Mouse (Mus musculus) neural tube, embryonic 11.5 days (tissue): ENCODE measurements at regions not wholly inside any gene's neighbourhood (a gene's known extent, or its start where the extent isn't known, plus 50 kb on each side); places are given as distances from the start of the nearest gene placed in this dataset.

Source experiments
- ATAC-seq: fragments of 200-750 bp; cut with Nextera tagmentation; 2 replicates; pipeline ENCODE4 v1.8.0; 2017; ENCODE audit warnings: moderate number of reproducible peaks, mild to moderate bottlenecking, moderate TSS enrichment, moderate library complexity; ENCODE audit not compliant: insufficient read depth, low FRiP score, low TSS enrichment
- DNase-seq: peaks from one replicate; pipeline ENCODE4 v3.0.0-alpha.2; 2015; ENCODE audit warnings: low spot score
- H3K27ac ChIP-seq: fragments of 300-500 bp; sonication (generic); 2 replicates; pipeline ENCODE4 v1.5.1; 2014; ENCODE audit warnings: low read depth, mild to moderate bottlenecking, low read length
- H3K27me3 ChIP-seq: fragments of 300-500 bp; sonication (generic); 2 replicates; pipeline ENCODE4 v1.6.1; 2014; ENCODE audit warnings: mild to moderate bottlenecking, low read length, mixed read lengths; ENCODE audit not compliant: control insufficient read depth, insufficient read depth
- H3K36me3 ChIP-seq: fragments of 300-500 bp; sonication (generic); 2 replicates; pipeline ENCODE4 v1.6.1; 2014; ENCODE audit warnings: mild to moderate bottlenecking, low read length, moderate library complexity, mixed read lengths; ENCODE audit not compliant: control insufficient read depth, insufficient read depth
- H3K4me1 ChIP-seq: fragments of 300-500 bp; sonication (generic); 2 replicates; pipeline ENCODE4 v1.6.1; 2014; ENCODE audit warnings: low read length, mixed read lengths; ENCODE audit not compliant: control insufficient read depth, insufficient read depth
- H3K4me2 ChIP-seq: fragments of 300-500 bp; sonication (generic); 2 replicates; pipeline ENCODE4 v1.6.1; 2014; ENCODE audit warnings: low read depth, mild to moderate bottlenecking, moderate library complexity
- H3K4me3 ChIP-seq: fragments of 300-500 bp; sonication (generic); 2 replicates; pipeline ENCODE4 v1.5.1; 2014; ENCODE audit warnings: low read depth, low read length
- H3K9ac ChIP-seq: fragments of 300-500 bp; sonication (generic); 2 replicates; pipeline ENCODE4 v1.6.1; 2014; ENCODE audit warnings: mild to moderate bottlenecking, low read length
- H3K9me3 ChIP-seq: fragments of 300-500 bp; sonication (generic); 2 replicates; pipeline ENCODE4 v1.6.1; 2016; ENCODE audit warnings: low read length; ENCODE audit not compliant: control insufficient read depth
- WGBS: fragments of 180-500 bp; shearing (Covaris S2); extraction: QIAGEN DNeasy Blood & Tissue Kit; methylation state at CpG from one replicate; pipeline ENCODE4 v1.1.7; 2014; 5-methylcytosine and 5-hydroxymethylcytosine counted together

DNA sequence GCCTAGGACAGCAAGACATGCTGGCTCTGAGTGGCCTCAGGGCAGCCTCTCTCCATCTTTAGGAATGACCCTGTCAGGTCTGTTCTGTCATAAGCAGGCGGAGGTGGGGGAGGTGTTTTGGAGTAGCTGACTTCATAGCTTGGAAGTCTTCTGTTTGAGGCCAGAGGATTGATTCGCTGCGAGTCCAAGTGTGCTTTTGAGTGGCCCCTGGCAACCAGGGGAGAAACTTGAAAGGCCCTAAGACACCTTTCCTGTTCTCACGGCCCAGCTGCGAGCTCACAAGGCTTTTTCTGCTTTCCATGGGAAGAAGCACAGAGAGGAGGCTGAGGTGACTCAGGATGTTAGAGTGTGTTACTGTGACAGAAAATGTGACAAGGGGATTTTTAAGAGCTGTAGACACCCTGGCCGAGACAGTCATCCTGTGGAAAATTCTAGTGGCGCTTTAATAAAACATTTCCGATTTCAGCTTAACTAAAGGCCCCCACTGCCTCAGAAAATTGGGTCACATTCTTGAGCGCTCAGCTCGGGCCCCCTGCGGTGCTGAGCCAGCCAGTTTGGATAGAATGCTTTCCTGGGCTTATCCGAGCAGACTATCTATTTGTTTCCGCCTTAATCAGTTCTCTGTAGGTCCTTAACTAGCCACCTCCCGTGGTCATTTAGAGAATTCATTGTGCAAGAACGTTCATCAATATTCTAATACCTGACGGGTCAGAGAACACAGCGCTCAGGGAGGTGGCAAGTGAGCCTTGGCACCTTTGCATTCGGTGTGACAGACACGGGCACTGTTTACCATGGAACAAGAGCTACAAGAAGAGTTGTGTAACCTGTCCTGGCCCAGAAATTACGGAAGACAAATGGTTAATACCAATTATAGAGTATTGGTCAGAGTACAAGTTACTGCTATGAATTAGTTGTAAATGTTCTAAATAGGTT is 412.4 kb upstream of the Trpc7 start:
- no peaks in the 10 kb centered on the region for H3K4me1 ChIP-seq
- ATAC-seq (no peak), DNase-seq (no peak)
- H3K4me3 ChIP-seq = no peak overlapping the region
- H3K9ac ChIP-seq = no peak overlapping the region
- H3K36me3 ChIP-seq = no peaks in the 10 kb centered on the region
- H3K27ac ChIP-seq = no peak overlapping the region
- H3K4me2 ChIP-seq = no peak overlapping the region
- no peaks in the 10 kb centered on the region for H3K9me3 ChIP-seq
- H3K27me3 ChIP-seq = no peaks in the 10 kb centered on the region
- WGBS = 40% methylated on average over 20 of the region's 20 CpGs

GRCm38 (mm10) chr13:57305586-57305985 is 409.8 kb upstream of the Trpc7 start:
- H3K4me1 ChIP-seq = no peaks in the 10 kb centered on the region
- no peaks in the 10 kb centered on the region for H3K27me3 ChIP-seq
- H3K27ac ChIP-seq = no peak overlapping the region
- no peak overlapping the region for H3K9ac ChIP-seq
- H3K36me3 ChIP-seq = no peaks in the 10 kb centered on the region
- H3K9me3 ChIP-seq = no peaks in the 10 kb centered on the region
- 89% methylated on average over 7 of the region's 7 CpGs for WGBS
- DNase-seq = no peak
- no peak overlapping the region for H3K4me2 ChIP-seq
- ATAC-seq = no peak
- no peak overlapping the region for H3K4me3 ChIP-seq

- Histone ChIP-seq H3K4me3 (no peak overlapping the region), H3K4me1 (no peaks in the 10 kb centered on the region), H3K36me3 (no peaks in the 10 kb centered on the region), H3K4me2 (no peak overlapping the region), H3K27me3 (no peaks in the 10 kb centered on the region), H3K27ac (no peak overlapping the region), H3K9ac (no peak overlapping the region), H3K9me3 (no peaks in the 10 kb centered on the region)
- DNase-seq = no peak
- no peak for ATAC-seq
- 86% methylated on average over 2 of the region's 2 CpGs for WGBS
Observed at GRCm38 (mm10) chr13:57303805-57304204, 408.0 kb upstream of the Trpc7 start.

DNA sequence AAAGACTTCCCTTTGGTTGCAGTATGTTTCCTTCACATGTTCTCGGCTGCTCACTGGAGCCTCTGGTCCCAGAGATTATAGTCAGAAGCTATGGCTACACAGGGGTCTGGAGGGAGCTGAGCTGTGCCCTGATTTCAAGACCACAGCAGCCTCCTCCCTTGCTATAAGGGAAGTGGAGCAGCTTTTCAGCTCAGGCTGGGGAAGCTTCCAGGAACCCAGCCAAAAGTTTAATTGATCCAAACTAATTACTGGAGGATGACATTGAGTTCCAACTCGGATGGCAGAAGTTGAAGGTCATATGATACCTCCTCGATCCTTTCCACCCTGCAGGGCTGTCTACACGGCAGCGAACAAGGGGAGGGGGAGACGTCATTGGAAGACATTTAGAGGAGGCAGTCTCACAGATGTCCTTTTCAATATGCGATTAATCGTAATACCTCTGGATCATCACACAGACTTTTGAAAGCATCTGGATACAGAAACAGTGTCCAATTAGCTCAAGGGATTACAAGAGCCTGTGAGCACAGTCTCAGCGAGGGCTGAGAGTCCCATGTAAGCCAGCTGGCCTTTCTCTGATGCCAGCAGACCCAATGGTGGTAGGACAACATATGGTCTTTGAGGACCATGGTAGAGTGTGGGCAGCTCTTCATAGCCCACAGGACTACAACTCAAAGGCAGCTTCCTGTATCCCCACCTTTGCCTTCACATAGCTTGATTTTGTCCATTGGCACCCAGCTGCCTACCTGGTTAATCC is 396.1 kb upstream of the Trpc7 start:
- ATAC-seq (no peak), DNase-seq (no peak)
- 82% methylated on average over 9 of the region's 9 CpGs for WGBS
- no peaks in the 10 kb centered on the region for H3K27me3 ChIP-seq
- H3K9me3 ChIP-seq = no peaks in the 10 kb centered on the region
- no peak overlapping the region for H3K9ac ChIP-seq
- no peaks in the 10 kb centered on the region for H3K36me3 ChIP-seq
- H3K4me1 ChIP-seq = no peaks in the 10 kb centered on the region
- no peak overlapping the region for H3K4me3 ChIP-seq
- H3K27ac ChIP-seq = no peak overlapping the region
- no peak overlapping the region for H3K4me2 ChIP-seq

DNA sequence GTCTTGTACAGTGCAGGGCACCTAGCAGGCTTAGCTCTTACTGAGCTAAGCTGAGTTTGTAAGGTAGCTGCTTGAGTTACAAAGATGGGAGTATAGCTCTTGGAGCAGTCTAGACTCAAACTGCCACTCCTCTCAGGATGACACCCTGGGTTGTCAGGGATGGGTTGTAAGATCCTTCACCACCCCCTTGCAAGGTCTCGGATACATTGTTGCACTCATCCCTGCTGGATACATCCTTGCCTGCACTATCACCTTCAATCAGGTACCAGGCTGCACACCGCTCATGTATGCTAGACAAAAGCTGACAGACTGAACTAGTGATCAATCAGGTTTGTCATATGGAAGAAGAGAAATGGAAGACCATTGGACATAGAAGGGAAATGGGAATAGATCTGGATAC is 390.4 kb upstream of the Trpc7 start:
- Histone ChIP-seq H3K9ac (no peak overlapping the region), H3K36me3 (no peaks in the 10 kb centered on the region), H3K27me3 (no peaks in the 10 kb centered on the region), H3K4me3 (no peak overlapping the region), H3K4me2 (no peak overlapping the region), H3K4me1 (0 out of 2 replicates have a peak, but pooled peaks cover 2% of the 10 kb centered on the region), H3K27ac (no peak overlapping the region), H3K9me3 (no peaks in the 10 kb centered on the region)
- ATAC-seq (no peak), DNase-seq (no peak)
- 89% methylated on average over 2 of the region's 2 CpGs for WGBS

DNA sequence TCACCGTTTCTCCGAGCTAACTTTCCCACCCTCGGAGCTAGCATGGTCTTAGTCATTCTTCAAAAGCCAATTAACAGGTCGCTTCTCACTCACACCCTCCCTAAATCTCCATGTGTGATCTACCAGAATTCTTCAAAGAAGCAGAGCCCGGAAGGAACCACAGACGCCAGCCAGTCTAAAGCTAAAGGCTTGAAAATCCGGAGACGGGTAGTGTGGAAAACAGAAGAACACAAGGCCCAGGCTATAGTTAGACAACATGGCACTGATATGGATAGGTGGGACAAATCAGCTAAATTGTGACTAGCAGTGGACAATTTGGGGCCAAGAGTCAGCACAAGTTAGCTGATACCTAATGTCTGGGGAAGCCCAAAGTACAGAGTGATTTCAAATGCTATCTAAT is 387.0 kb upstream of the Trpc7 start:
- H3K4me2 ChIP-seq = no peak overlapping the region
- 54% methylated on average over 8 of the region's 8 CpGs for WGBS
- H3K27me3 ChIP-seq = no peaks in the 10 kb centered on the region
- H3K36me3 ChIP-seq = no peaks in the 10 kb centered on the region
- no peaks in the 10 kb centered on the region for H3K9me3 ChIP-seq
- no peak overlapping the region for H3K27ac ChIP-seq
- H3K4me3 ChIP-seq = no peak overlapping the region
- no peak overlapping the region for H3K9ac ChIP-seq
- no peak for ATAC-seq
- no peak for DNase-seq
- H3K4me1 ChIP-seq = 0 out of 2 replicates have a peak, but pooled peaks cover 2% of the 10 kb centered on the region

DNA sequence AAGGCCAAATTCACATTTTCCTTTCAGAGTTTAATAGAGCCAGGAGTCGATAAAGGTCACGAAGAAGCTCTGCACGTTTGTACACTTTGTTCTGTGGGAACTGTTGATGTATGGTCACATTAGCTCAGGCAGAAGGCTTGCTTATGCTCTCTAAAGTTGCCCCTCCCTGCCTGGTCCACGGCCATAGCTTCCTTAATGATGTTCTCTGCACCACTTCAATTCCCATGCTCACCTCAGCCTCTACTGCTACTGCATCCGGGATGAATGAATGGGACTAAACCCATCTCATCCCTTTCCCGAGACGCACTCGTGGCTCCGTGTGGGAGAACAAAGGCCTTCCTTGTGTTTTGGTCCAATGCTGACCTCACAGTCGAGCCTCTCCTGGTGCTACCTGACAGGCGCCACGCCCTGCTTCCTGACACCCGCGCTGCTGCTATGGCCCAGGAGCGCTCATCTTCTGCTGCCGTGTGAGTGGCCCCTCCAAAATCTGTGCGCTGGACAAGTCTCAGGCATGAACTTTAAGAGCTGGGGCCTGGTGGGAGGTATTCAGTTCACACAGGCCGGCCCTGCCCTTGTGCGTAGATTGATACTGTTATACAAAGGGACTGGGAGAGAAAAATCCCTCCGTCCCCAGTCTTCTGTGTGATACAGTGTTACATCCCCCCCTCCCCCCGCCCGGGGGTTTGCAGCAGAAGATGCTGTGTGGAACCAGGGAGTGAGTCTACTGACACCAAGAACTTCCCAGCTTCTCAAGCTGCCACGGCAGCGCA is 386.3 kb upstream of the Trpc7 start:
- Histone ChIP-seq H3K4me1 (0 out of 2 replicates have a peak, but pooled peaks cover 2% of the 10 kb centered on the region), H3K9me3 (no peaks in the 10 kb centered on the region), H3K4me3 (no peak overlapping the region), H3K36me3 (no peaks in the 10 kb centered on the region), H3K9ac (no peak overlapping the region), H3K27ac (no peak overlapping the region), H3K4me2 (no peak overlapping the region), H3K27me3 (no peaks in the 10 kb centered on the region)
- peak; percentile 12 for DNase-seq
- 60% methylated on average over 24 of the region's 24 CpGs for WGBS
- ATAC-seq = no peak

DNA sequence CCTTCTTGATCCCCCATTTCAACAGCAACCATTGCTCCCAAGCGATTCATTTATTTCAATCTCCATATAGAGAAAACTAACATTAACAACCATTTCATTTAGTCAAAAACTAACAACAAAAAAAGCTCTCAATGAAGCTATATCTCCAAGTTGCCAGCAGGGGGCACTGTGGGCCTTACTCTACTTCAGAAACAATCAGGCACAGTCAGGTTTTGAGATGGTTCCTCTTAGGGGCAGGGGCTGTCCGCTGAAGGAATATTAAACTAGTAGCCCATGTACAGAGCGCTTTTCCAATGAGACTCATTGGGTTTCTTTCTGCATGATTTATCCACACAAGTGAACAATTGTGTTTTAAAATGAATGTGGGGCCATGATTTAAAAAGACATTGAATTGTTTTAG is 385.7 kb upstream of the Trpc7 start:
- no peak overlapping the region for H3K4me3 ChIP-seq
- 0 out of 2 replicates have a peak, but pooled peaks cover 2% of the 10 kb centered on the region for H3K4me1 ChIP-seq
- no peak overlapping the region for H3K27ac ChIP-seq
- no peak overlapping the region for H3K4me2 ChIP-seq
- H3K9ac ChIP-seq = no peak overlapping the region
- no peaks in the 10 kb centered on the region for H3K9me3 ChIP-seq
- no peaks in the 10 kb centered on the region for H3K27me3 ChIP-seq
- no peak for ATAC-seq
- 24% methylated on average over 3 of the region's 3 CpGs for WGBS
- H3K36me3 ChIP-seq = no peaks in the 10 kb centered on the region
- DNase-seq = peak; percentile 62
